Mouse (Mus musculus): ENCODE measurements around the gene Ackr4. TPM values are rescaled to one million over a fixed set of nuclear protein-coding genes. Genes with fewer than 3 reads are reported as not detected.

The Ackr4 gene
- polyA plus RNA-seq, 1 experiment from 2014 or later = 5.0 TPM

DNA sequence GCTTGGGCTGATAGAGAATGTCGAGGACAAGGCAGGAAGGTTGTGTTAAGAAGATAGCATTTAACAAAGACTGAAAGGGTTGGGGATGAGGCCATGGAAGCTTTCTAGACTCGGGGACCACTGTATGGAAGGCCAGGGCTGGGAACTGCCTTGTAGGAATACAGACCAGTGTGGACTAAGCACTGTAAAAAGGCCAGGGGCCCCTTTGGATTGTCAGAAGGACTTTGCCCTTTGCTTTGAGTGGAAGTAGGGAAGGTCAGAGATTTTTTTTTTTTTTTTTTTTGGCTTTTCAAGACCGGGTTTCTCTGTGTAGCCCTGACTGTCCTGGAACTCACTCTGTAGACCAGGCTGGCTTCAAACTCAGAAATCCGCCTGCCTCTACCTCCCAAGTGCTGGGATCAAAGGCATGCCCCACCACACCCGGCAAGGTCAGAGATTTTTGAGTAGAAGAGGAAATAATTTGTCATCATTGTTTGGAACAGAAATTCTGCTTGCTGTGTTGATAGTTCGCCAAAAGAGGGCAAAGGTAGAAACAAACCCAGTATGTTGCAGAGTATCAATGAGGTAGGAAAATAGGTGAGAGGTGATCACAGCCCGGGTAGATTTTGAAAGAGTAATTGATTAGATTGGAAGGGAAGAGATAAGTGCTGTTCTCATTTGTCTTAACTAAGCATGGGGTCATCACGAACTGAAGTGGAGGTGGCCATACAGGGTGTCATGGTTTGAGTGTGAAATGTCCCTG, 55.7 kb downstream of the Ackr4 start:
- Histone ChIP-seq H3K4me3 (ENCODE audit: low read length) (no peak overlapping the region), H3K9me3 (ENCODE audit: control insufficient read depth, low read length) (no peaks in the 10 kb centered on the region), H3K27me3 (replicated peaks; ENCODE audit: control insufficient read depth, insufficient read depth, low read length) (no peaks in the 10 kb centered on the region), H3K4me1 (ENCODE audit: control insufficient read depth, insufficient read depth, low read length) (no peaks in the 10 kb centered on the region), H3K36me3 (ENCODE audit: control insufficient read depth, insufficient read depth, low read length) (no peaks in the 10 kb centered on the region), H3K9ac (ENCODE audit: low read depth, low read length) (no peak overlapping the region), H3K4me2 (ENCODE audit: low read depth, low read length) (no peak overlapping the region), H3K27ac (ENCODE audit: low read length) (peak overlapping the region; percentile 69)
- WGBS = 68% methylated on average over 8 of the region's 8 CpGs
- peak; percentile 95 for ATAC-seq

DNA sequence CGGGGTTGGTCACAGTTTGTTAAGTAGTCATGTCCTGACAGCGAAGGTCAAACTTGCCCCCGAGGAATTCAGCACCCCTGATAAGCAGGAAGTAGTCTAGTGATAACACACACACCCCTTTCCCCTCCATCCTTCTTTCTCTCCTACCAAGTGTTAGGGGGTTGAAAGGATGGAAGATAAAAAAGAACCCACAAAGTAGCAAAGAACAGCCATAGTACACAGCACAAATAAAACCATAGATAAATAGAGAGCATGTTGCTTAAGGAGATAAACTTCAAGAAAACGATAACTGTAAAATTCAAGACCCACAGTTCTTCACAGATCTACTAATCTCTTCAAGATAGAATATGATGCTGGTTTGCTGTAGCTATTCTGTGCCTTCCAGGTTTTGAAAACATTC, 56.5 kb downstream of the Ackr4 start:
- H3K27me3 ChIP-seq (replicated peaks; ENCODE audit: control insufficient read depth, insufficient read depth, low read length) = no peaks in the 10 kb centered on the region
- no peak overlapping the region for H3K9ac ChIP-seq (ENCODE audit: low read depth, low read length)
- no peaks in the 10 kb centered on the region for H3K9me3 ChIP-seq (ENCODE audit: control insufficient read depth, low read length)
- no peak overlapping the region for H3K4me3 ChIP-seq (ENCODE audit: low read length)
- no peaks in the 10 kb centered on the region for H3K4me1 ChIP-seq (ENCODE audit: control insufficient read depth, insufficient read depth, low read length)
- ATAC-seq = no peak
- H3K36me3 ChIP-seq (ENCODE audit: control insufficient read depth, insufficient read depth, low read length) = no peaks in the 10 kb centered on the region
- no peak overlapping the region for H3K27ac ChIP-seq (ENCODE audit: low read length)
- WGBS = 72% methylated on average over 4 of the region's 4 CpGs
- H3K4me2 ChIP-seq (ENCODE audit: low read depth, low read length) = no peak overlapping the region

DNA sequence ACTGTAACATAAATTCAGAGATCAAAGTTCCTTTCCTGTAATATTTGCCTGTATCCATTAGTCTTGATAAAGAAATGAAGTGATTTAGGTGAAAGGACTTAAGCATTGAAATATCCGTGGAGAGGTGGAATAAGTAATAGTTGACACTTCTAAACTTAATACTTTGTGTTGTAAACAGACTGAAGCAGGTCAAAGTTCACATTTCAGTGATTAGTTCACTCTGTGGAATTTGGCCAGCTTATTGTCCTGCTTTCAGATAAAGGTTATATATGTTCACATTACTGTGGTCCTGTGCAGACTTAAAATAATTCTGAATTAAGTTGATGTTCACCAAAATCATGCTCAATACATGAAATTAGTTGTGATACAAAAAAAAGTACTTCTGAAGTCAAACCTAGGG, 62.2 kb downstream of the Ackr4 start:
- Histone ChIP-seq H3K9me3 (ENCODE audit: control insufficient read depth, low read length) (no peaks in the 10 kb centered on the region), H3K4me2 (ENCODE audit: low read depth, low read length) (no peak overlapping the region), H3K4me3 (ENCODE audit: low read length) (no peak overlapping the region), H3K9ac (ENCODE audit: low read depth, low read length) (no peak overlapping the region), H3K27me3 (replicated peaks; ENCODE audit: control insufficient read depth, insufficient read depth, low read length) (no peaks in the 10 kb centered on the region), H3K4me1 (ENCODE audit: control insufficient read depth, insufficient read depth, low read length) (peaks cover 12% of the 10 kb centered on the region), H3K36me3 (ENCODE audit: control insufficient read depth, insufficient read depth, low read length) (peaks cover 4% of the 10 kb centered on the region), H3K27ac (ENCODE audit: low read length) (no peak overlapping the region)
- no peak for ATAC-seq
- 21% methylated on average over 1 of the region's 1 CpGs for WGBS

DNA sequence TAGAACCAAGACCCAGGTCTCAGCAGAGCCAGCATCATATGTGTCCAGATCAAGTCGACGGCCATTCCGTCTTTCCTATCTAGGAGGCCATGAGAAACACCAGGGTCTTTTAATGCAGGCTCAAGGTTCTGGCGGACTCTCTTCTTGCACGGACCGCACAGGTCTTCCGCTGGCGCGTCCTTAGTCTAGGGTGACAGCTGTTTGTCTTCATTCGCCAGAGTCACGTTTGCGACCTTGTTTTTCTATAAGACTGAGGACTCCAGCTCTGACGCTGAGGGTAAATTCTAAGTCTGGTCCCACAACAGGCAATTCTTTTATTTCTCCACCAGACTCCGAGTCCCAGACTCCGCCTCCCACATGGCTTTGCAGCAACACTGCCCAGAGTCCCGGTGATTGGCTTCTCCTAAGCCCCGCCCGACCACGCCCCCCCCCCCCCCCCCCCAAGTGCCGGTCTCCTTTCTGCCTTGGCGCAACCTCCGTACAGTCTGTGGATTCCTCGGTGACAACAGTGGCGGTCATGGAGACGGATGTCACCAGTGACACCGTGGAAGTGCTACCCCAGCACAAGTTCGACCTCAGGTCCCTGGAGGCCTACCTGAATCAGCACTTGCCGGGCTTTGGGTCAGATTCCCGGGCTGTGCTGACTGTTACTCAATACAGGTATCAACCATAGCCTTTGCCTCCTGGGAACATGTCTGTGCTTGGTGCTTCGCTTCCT, 63.3 kb downstream of the Ackr4 start, which contains the start of gene Acad11:
TSS of gene Acad11 (plus strand) at position 134 of the 718 bp plus-strand sequence.
- Histone ChIP-seq H3K9ac (ENCODE audit: low read depth, low read length) (peak within 1 kb of the TSS; percentile 81), H3K27me3 (replicated peaks; ENCODE audit: control insufficient read depth, insufficient read depth, low read length) (no peaks in the 10 kb centered on the region), H3K4me3 (ENCODE audit: low read length) (peak within 1 kb of the TSS; percentile 100), H3K9me3 (ENCODE audit: control insufficient read depth, low read length) (no peaks in the 10 kb centered on the region), H3K27ac (ENCODE audit: low read length) (peak within 1 kb of the TSS; percentile 48), H3K36me3 (ENCODE audit: control insufficient read depth, insufficient read depth, low read length) (peaks cover 6% of the 10 kb centered on the region), H3K4me1 (ENCODE audit: control insufficient read depth, insufficient read depth, low read length) (peaks cover 12% of the 10 kb centered on the region), H3K4me2 (ENCODE audit: low read depth, low read length) (peak within 1 kb of the TSS; percentile 77)
- under 1% methylated on average over 30 of the region's 30 CpGs for WGBS
- peak; percentile 96 for ATAC-seq

DNA sequence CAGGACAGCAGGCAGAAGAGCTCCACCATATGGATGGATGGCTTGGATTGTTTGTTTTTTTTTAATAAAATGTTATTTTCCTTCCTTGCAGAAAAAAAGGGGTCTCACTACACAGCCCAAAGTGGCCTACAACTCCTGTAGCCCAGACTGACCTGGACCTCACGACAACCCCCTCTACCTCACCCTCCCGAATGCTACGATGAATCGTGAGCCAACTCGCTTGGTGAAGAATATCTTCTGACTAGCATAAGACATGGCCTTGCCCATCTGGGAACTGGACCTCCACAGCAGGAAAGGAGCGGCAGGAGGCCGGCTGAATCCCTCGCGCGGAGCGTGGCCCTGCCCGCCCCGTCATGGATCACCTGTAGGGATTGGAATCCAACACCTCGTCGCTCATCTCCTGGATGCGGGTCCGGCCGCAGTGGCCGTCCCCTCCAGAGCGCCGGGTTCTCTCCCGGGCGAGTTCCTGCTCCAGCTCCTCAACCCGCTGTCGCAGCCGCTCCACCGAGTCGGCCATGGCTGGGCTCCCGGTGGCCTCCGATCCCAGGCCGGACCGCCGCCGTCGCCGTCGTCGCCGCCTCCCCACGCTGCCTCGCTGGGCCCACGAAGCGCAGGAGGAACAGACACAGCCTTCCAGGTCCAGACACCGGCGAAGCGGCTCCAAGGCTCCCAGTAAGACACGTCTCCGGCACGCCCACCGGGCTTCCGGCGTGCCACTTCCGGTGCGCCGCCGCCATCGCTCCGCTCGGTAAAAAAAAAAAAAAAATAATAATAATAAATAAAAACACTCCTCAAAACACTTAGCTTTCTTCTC, 64.1 kb downstream of the Ackr4 start, which contains the start of gene Uba5:
TSS of gene Uba5 (minus strand) at position 705 of the 814 bp plus-strand sequence.
- peak; percentile 81 for ATAC-seq
- peak within 1 kb of the TSS; percentile 81 for H3K9ac ChIP-seq (ENCODE audit: low read depth, low read length)
- under 1% methylated on average over 59 of the region's 59 CpGs for WGBS

DNA sequence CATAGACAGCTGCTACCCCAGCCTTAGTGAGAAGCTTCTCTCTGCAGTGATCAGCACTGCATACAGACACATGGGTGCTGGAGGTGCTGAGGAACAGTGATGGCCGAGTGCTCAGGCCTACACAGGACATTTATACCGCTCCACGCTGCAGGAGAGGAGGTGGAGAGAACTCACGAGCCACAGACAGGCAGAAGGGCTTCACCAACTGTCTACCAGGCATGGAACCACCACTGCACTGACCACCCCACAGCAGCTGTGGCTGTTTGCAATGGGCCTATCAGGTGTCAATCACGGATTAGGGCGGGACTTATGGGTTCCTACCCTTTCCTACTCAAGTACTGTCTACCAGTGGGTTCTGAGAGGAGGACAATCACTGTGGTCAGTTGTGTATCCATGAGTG, 75.7 kb downstream of the Ackr4 start:
- 88% methylated on average over 6 of the region's 6 CpGs for WGBS
- peaks cover 6% of the 10 kb centered on the region for H3K36me3 ChIP-seq (ENCODE audit: control insufficient read depth, insufficient read depth, low read length)

More for the DNA sequence above, 64.1 kb downstream of the Ackr4 start, which contains the start of gene Uba5:
- H3K4me3 ChIP-seq (ENCODE audit: low read length) = peak within 1 kb of the TSS; percentile 100
- H3K9me3 ChIP-seq (ENCODE audit: control insufficient read depth, low read length) = no peaks in the 10 kb centered on the region
- H3K36me3 ChIP-seq (ENCODE audit: control insufficient read depth, insufficient read depth, low read length) = peaks cover 6% of the 10 kb centered on the region
- peaks cover 12% of the 10 kb centered on the region for H3K4me1 ChIP-seq (ENCODE audit: control insufficient read depth, insufficient read depth, low read length)
- H3K4me2 ChIP-seq (ENCODE audit: low read depth, low read length) = peak within 1 kb of the TSS; percentile 77
- H3K27me3 ChIP-seq (replicated peaks; ENCODE audit: control insufficient read depth, insufficient read depth, low read length) = no peaks in the 10 kb centered on the region
- peak within 1 kb of the TSS; percentile 48 for H3K27ac ChIP-seq (ENCODE audit: low read length)

DNA sequence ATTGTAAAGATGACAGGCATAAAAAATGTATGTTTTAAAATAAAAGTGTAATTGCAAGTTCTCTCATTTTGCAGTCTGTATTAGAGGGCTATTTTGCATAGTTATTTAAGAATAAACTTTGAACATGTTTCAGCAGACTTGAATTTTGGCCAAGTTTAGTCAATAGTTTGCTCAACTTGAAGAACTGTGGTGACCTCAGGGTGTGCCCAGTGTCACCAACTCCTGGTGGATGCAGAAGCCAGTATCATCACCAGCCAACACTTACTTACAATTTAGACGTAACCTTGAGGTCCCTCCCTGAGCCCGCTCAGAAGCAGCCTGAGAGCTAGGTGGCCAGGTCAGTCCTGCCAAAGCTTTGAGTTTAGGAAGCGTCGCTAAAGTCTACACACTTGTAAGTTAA, 83.1 kb downstream of the Ackr4 start:
- Histone ChIP-seq H3K27ac (ENCODE audit: low read length) (no peak overlapping the region), H3K9ac (ENCODE audit: low read depth, low read length) (no peak overlapping the region), H3K9me3 (ENCODE audit: control insufficient read depth, low read length) (no peaks in the 10 kb centered on the region), H3K36me3 (ENCODE audit: control insufficient read depth, insufficient read depth, low read length) (0 out of 2 replicates have a peak, but pooled peaks cover 4% of the 10 kb centered on the region), H3K4me1 (ENCODE audit: control insufficient read depth, insufficient read depth, low read length) (no peaks in the 10 kb centered on the region), H3K4me3 (ENCODE audit: low read length) (no peak overlapping the region), H3K27me3 (replicated peaks; ENCODE audit: control insufficient read depth, insufficient read depth, low read length) (no peaks in the 10 kb centered on the region), H3K4me2 (ENCODE audit: low read depth, low read length) (no peak overlapping the region)
- no peak for ATAC-seq
- 87% methylated on average over 4 of the region's 4 CpGs for WGBS

More for the DNA sequence above, 75.7 kb downstream of the Ackr4 start:
- Histone ChIP-seq H3K27me3 (replicated peaks; ENCODE audit: control insufficient read depth, insufficient read depth, low read length) (no peaks in the 10 kb centered on the region), H3K4me3 (ENCODE audit: low read length) (no peak overlapping the region), H3K4me1 (ENCODE audit: control insufficient read depth, insufficient read depth, low read length) (no peaks in the 10 kb centered on the region), H3K27ac (ENCODE audit: low read length) (no peak overlapping the region), H3K9me3 (ENCODE audit: control insufficient read depth, low read length) (no peaks in the 10 kb centered on the region), H3K9ac (ENCODE audit: low read depth, low read length) (no peak overlapping the region), H3K4me2 (ENCODE audit: low read depth, low read length) (no peak overlapping the region)
- no peak for ATAC-seq

DNA sequence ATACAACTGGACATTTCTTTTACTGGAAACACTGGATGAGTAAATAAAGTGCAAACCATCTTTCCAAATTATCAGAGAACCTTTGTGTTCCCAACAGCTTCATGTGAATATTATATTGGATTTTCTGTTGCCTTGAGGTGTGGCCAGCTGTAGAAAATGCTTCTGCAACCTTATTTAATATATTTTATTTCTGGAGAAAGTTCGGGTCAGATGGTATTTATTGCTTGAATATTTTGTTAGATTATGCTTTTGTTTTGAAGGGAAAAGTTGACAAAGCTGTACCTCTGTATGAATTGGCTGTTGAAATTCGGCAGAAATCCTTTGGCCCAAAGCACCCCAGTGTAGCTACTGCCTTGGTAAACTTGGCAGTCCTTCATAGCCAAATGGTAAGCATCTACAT, 86.4 kb downstream of the Ackr4 start, which contains the start of gene Gm28305:
TSS of gene Gm28305 (plus strand) at position 301 of the 400 bp plus-strand sequence.
- 58% methylated on average over 2 of the region's 2 CpGs for WGBS
- H3K27ac ChIP-seq (ENCODE audit: low read length) = no peak within 1 kb of the TSS
- H3K27me3 ChIP-seq (replicated peaks; ENCODE audit: control insufficient read depth, insufficient read depth, low read length) = no peaks in the 10 kb centered on the region
- H3K36me3 ChIP-seq (ENCODE audit: control insufficient read depth, insufficient read depth, low read length) = 0 out of 2 replicates have a peak, but pooled peaks cover 4% of the 10 kb centered on the region
- H3K9ac ChIP-seq (ENCODE audit: low read depth, low read length) = no peak within 1 kb of the TSS
- no peaks in the 10 kb centered on the region for H3K4me1 ChIP-seq (ENCODE audit: control insufficient read depth, insufficient read depth, low read length)
- ATAC-seq = no peak
- H3K4me2 ChIP-seq (ENCODE audit: low read depth, low read length) = no peak within 1 kb of the TSS
- no peaks in the 10 kb centered on the region for H3K9me3 ChIP-seq (ENCODE audit: control insufficient read depth, low read length)
- no peak within 1 kb of the TSS for H3K4me3 ChIP-seq (ENCODE audit: low read length)

DNA sequence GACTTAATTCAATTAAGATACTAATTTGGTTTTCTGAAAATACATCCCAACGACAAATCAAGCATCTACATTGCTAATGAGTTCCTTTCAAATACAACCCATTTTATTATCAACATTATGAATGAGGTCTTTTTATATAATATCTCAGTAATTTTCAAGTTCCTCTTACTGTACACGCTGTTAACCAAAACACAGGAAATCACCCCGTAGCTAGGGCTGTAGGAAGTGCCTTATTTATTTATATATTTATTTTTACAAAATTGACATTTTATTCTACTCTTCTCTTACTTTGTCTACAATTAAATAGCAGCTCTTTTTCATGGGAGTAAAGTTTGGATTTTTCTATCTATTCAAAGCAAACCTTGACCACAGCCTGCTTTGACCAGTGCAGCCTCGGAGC, 87.0 kb downstream of the Ackr4 start:
- no peak overlapping the region for H3K27ac ChIP-seq (ENCODE audit: low read length)
- ATAC-seq = no peak
- H3K36me3 ChIP-seq (ENCODE audit: control insufficient read depth, insufficient read depth, low read length) = 0 out of 2 replicates have a peak, but pooled peaks cover 4% of the 10 kb centered on the region
- H3K27me3 ChIP-seq (replicated peaks; ENCODE audit: control insufficient read depth, insufficient read depth, low read length) = no peaks in the 10 kb centered on the region
- H3K9me3 ChIP-seq (ENCODE audit: control insufficient read depth, low read length) = no peaks in the 10 kb centered on the region
- H3K4me1 ChIP-seq (ENCODE audit: control insufficient read depth, insufficient read depth, low read length) = no peaks in the 10 kb centered on the region
- no peak overlapping the region for H3K4me2 ChIP-seq (ENCODE audit: low read depth, low read length)
- H3K4me3 ChIP-seq (ENCODE audit: low read length) = no peak overlapping the region
- H3K9ac ChIP-seq (ENCODE audit: low read depth, low read length) = no peak overlapping the region
- 81% methylated on average over 4 of the region's 4 CpGs for WGBS

Data from intestine, embryonic 16.5 days (tissue).